Mouse (Mus musculus): Measurements from ENCODE around the gene Kcnk1. TPM values are rescaled to one million over a fixed set of nuclear protein-coding genes. Genes with fewer than 3 reads are reported as not detected.

Kcnk1 gene
- polyA plus RNA-seq, 1 experiment from 2014 or later: 2.4 TPM

GRCm38 (mm10) chr8:125996980-125997379 lies 2.0 kb downstream of the Kcnk1 start:
- H3K9me3 ChIP-seq (replicated peaks): no peaks in the 10 kb centered on the region
- peaks cover 63% of the 10 kb centered on the region for H3K27me3 ChIP-seq
- no peak overlapping the region for H3K4me3 ChIP-seq
- WGBS: 38% methylated on average over 6 of the region's 6 CpGs
- H3K4me2 ChIP-seq: no peak overlapping the region; the same call in 1 of the 2 replicates
- H3K4me1 ChIP-seq (replicated peaks): peaks cover 13% of the 10 kb centered on the region
- ATAC-seq (replicated peaks; ENCODE audit: insufficient number of reproducible peaks, insufficient read depth, low FRiP score, low read depth): no peak
- H3K9ac ChIP-seq: no peak overlapping the region
- no peaks in the 10 kb centered on the region for H3K36me3 ChIP-seq
- H3K27ac ChIP-seq: no peak overlapping the region

GRCm38 (mm10) chr8:125997550-125997949 lies 2.6 kb downstream of the Kcnk1 start:
- no peak for ATAC-seq (replicated peaks; ENCODE audit: insufficient number of reproducible peaks, insufficient read depth, low FRiP score, low read depth)
- H3K9ac ChIP-seq: no peak overlapping the region
- peaks cover 13% of the 10 kb centered on the region for H3K4me1 ChIP-seq (replicated peaks)
- H3K4me2 ChIP-seq: no peak overlapping the region; the same call in 1 of the 2 replicates
- H3K4me3 ChIP-seq: no peak overlapping the region
- no peaks in the 10 kb centered on the region for H3K9me3 ChIP-seq (replicated peaks)
- no peaks in the 10 kb centered on the region for H3K36me3 ChIP-seq
- WGBS: 73% methylated on average over 5 of the region's 5 CpGs
- H3K27ac ChIP-seq: no peak overlapping the region
- H3K27me3 ChIP-seq: peaks cover 57% of the 10 kb centered on the region

DNA sequence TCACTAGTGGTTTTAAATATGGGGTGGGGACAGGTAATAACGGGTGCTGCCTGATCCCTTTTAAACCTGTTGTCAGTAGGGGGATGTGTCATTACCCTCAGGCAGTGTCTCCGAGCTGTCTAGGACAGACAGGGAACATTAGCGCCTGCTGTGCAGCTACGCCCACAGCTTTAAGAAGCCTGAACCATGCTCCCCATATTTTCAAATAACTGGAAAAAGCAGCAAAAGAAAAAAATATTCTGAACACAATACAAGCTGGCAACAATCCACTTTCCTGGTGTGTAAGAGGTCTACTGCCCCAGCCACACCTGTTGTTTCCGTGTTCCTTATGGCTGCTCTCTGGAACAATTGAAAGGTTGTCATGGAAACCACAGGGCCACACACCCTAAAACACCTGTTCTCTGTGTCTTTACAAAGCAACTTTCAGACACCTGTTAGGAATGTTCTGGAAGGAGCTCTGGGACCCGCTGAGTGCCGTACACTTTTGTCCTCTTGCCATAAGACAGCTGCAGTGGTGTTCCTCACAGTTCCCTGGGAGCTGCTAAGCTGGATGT lies 4.9 kb downstream of the Kcnk1 start:
- no peaks in the 10 kb centered on the region for H3K9me3 ChIP-seq (replicated peaks)
- no peak overlapping the region for H3K4me2 ChIP-seq
- H3K9ac ChIP-seq: no peak overlapping the region
- WGBS: 75% methylated on average over 7 of the region's 7 CpGs
- peaks cover 37% of the 10 kb centered on the region for H3K27me3 ChIP-seq
- H3K36me3 ChIP-seq: no peaks in the 10 kb centered on the region
- H3K27ac ChIP-seq: no peak overlapping the region
- no peak overlapping the region for H3K4me3 ChIP-seq
- no peak for ATAC-seq (replicated peaks; ENCODE audit: insufficient number of reproducible peaks, insufficient read depth, low FRiP score, low read depth)
- H3K4me1 ChIP-seq (replicated peaks): peaks cover 16% of the 10 kb centered on the region

DNA sequence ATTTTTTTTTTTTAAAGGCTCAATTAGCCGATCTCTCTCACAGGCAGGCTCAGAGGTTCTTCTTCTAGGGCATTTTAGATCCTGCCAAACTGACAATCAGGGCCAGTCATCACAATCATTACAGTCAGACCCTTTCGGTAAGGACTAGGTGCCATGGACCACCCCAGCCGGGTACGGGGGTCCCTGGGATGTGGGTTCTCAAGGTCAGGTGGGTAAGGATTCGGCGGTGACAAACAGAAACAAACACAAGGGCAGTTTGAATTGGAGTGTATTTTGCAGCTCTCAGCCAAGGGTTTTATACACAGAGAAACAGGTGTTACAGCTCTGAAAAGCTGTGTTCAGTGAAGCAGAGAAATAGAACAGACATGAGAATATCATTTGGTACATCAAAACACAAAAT lies 8.6 kb downstream of the Kcnk1 start:
- WGBS: 89% methylated on average over 6 of the region's 6 CpGs
- 0 out of 2 replicates have a peak, but pooled peaks cover 4% of the 10 kb centered on the region for H3K4me1 ChIP-seq (replicated peaks)

GRCm38 (mm10) chr8:126004953-126005352 lies 10.0 kb downstream of the Kcnk1 start:
- ATAC-seq (replicated peaks; ENCODE audit: insufficient number of reproducible peaks, insufficient read depth, low FRiP score, low read depth): no peak
- Histone ChIP-seq H3K4me3 (no peak overlapping the region), H3K27ac (no peak overlapping the region), H3K9ac (no peak overlapping the region), H3K9me3 (replicated peaks) (no peaks in the 10 kb centered on the region), H3K36me3 (no peaks in the 10 kb centered on the region), H3K27me3 (no peaks in the 10 kb centered on the region), H3K4me2 (no peak overlapping the region), H3K4me1 (replicated peaks) (0 out of 2 replicates have a peak, but pooled peaks cover 4% of the 10 kb centered on the region)
- WGBS: 65% methylated on average over 7 of the region's 7 CpGs

More for the DNA sequence above, 8.6 kb downstream of the Kcnk1 start:
- Histone ChIP-seq H3K27ac (no peak overlapping the region), H3K4me2 (no peak overlapping the region), H3K4me3 (no peak overlapping the region), H3K36me3 (no peaks in the 10 kb centered on the region), H3K9ac (no peak overlapping the region), H3K9me3 (replicated peaks) (no peaks in the 10 kb centered on the region), H3K27me3 (peaks cover 1% of the 10 kb centered on the region; the same call in 1 of the 2 replicates)
- no peak for ATAC-seq (replicated peaks; ENCODE audit: insufficient number of reproducible peaks, insufficient read depth, low FRiP score, low read depth)

GRCm38 (mm10) chr8:126006310-126006990 lies 11.5 kb downstream of the Kcnk1 start:
- Histone ChIP-seq H3K9ac (no peak overlapping the region), H3K27ac (no peak overlapping the region), H3K4me1 (replicated peaks) (0 out of 2 replicates have a peak, but pooled peaks cover 4% of the 10 kb centered on the region), H3K4me3 (no peak overlapping the region), H3K36me3 (no peaks in the 10 kb centered on the region), H3K27me3 (no peaks in the 10 kb centered on the region), H3K4me2 (no peak overlapping the region), H3K9me3 (replicated peaks) (no peaks in the 10 kb centered on the region)
- no peak for ATAC-seq (replicated peaks; ENCODE audit: insufficient number of reproducible peaks, insufficient read depth, low FRiP score, low read depth)
- 71% methylated on average over 11 of the region's 11 CpGs for WGBS

DNA sequence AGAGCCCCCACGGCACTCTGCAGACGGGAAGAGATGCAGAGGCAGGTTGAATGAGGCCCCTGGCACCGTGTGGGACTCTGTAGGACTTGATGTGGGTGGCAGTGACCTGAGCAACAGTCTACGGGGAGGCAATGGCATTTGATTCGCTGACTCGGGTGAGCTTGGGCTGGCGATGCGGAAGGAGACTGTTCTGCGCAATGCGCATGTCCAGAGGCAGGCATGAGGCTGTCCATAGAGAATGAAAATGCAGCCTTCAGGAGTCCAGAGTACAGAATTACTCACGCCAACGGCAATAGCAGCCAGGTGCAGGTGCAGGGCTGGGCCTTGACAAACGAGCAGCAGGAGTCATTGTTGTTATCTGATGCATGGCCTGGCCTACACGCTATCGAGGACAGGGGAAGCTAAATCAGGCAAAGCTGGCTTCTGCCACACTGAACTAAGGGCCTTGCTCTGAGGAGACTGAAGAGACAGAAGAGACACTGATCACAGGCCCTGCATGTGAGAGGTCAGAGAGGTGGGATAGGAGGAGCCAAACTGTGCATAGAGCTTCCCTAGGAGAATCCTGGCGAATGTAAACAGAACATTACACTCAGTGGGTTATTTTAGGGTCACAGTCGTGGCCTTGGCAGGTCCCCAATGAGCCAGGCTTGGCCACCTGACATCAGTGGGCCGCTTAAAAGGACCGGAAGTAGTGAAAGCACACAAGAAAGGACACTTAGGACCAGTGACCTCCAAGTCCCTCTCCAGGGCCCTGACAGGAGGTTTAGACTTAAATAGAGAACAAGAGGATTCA lies 12.8 kb downstream of the Kcnk1 start:
- H3K4me1 ChIP-seq (replicated peaks): 0 out of 2 replicates have a peak, but pooled peaks cover 3% of the 10 kb centered on the region
- H3K4me3 ChIP-seq: no peak overlapping the region
- no peak overlapping the region for H3K9ac ChIP-seq
- WGBS: 73% methylated on average over 19 of the region's 19 CpGs
- ATAC-seq (replicated peaks; ENCODE audit: insufficient number of reproducible peaks, insufficient read depth, low FRiP score, low read depth): no peak
- H3K4me2 ChIP-seq: no peak overlapping the region
- H3K9me3 ChIP-seq (replicated peaks): no peaks in the 10 kb centered on the region
- H3K27me3 ChIP-seq: no peaks in the 10 kb centered on the region
- H3K27ac ChIP-seq: no peak overlapping the region
- no peaks in the 10 kb centered on the region for H3K36me3 ChIP-seq

DNA sequence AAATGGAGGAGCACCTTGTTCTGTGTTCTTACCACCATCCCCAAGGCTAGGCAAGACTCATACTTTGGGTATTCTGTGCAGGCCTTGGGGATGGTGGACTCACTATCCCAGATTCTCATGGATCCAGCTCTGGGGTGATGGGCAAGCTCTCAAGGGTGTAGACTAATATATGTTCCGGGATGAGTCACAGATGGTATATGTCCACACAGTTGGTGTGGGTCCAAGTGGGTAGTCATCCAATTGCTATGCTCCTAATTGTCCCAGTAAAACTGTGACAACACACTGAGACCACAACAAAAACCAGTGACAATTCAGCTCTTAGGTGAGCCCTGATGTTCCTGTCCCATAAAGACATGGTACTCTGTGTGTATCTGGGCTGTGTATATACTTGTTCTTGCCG lies 14.0 kb downstream of the Kcnk1 start:
- Histone ChIP-seq H3K9me3 (replicated peaks) (no peaks in the 10 kb centered on the region), H3K36me3 (no peaks in the 10 kb centered on the region), H3K9ac (no peak overlapping the region), H3K4me1 (replicated peaks) (no peaks in the 10 kb centered on the region), H3K27ac (no peak overlapping the region), H3K4me3 (no peak overlapping the region), H3K27me3 (no peaks in the 10 kb centered on the region), H3K4me2 (no peak overlapping the region)
- 87% methylated on average over 2 of the region's 2 CpGs for WGBS
- ATAC-seq (replicated peaks; ENCODE audit: insufficient number of reproducible peaks, insufficient read depth, low FRiP score, low read depth): no peak

GRCm38 (mm10) chr8:126010900-126011299 lies 15.9 kb downstream of the Kcnk1 start:
- no peak overlapping the region for H3K4me2 ChIP-seq
- H3K27me3 ChIP-seq: no peaks in the 10 kb centered on the region
- no peak overlapping the region for H3K27ac ChIP-seq
- H3K4me3 ChIP-seq: no peak overlapping the region
- no peak for ATAC-seq (replicated peaks; ENCODE audit: insufficient number of reproducible peaks, insufficient read depth, low FRiP score, low read depth)
- H3K4me1 ChIP-seq (replicated peaks): no peaks in the 10 kb centered on the region
- H3K36me3 ChIP-seq: no peaks in the 10 kb centered on the region
- 67% methylated on average over 3 of the region's 3 CpGs for WGBS
- H3K9ac ChIP-seq: no peak overlapping the region
- H3K9me3 ChIP-seq (replicated peaks): no peaks in the 10 kb centered on the region

- WGBS: 79% methylated on average over 6 of the region's 6 CpGs
- no peaks in the 10 kb centered on the region for H3K4me1 ChIP-seq (replicated peaks)
- no peak overlapping the region for H3K4me3 ChIP-seq
- ATAC-seq (replicated peaks; ENCODE audit: insufficient number of reproducible peaks, insufficient read depth, low FRiP score, low read depth): no peak
- H3K9ac ChIP-seq: no peak overlapping the region
- H3K4me2 ChIP-seq: no peak overlapping the region
- no peaks in the 10 kb centered on the region for H3K27me3 ChIP-seq
- no peaks in the 10 kb centered on the region for H3K36me3 ChIP-seq
- no peak overlapping the region for H3K27ac ChIP-seq
- H3K9me3 ChIP-seq (replicated peaks): no peaks in the 10 kb centered on the region
Measured at GRCm38 (mm10) chr8:126012334-126012733, 17.4 kb downstream of the Kcnk1 start.

DNA sequence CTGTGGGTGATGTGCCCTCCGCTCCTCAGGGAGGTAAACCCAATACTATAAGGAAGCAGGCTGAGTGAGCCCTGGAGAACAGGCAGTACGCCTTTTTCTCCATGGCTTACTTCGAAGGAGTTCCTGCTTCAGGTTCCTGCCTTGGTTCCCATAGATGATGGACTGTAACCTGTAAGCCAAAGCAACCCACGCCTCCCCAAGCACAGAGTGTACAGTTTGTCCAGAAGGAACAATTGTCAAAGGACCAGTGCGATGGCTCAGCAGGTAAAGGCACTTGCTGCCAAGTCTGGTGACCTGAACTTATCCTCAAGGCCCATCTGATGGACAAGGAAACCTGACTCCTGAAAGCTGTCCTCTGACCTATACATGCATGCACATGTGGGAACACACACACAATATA lies 18.7 kb downstream of the Kcnk1 start:
- H3K27ac ChIP-seq: no peak overlapping the region
- 91% methylated on average over 5 of the region's 5 CpGs for WGBS

More for the DNA sequence above, 18.7 kb downstream of the Kcnk1 start:
- Histone ChIP-seq H3K4me2 (no peak overlapping the region), H3K27me3 (no peaks in the 10 kb centered on the region), H3K9ac (no peak overlapping the region), H3K4me3 (no peak overlapping the region), H3K36me3 (no peaks in the 10 kb centered on the region), H3K4me1 (replicated peaks) (no peaks in the 10 kb centered on the region), H3K9me3 (replicated peaks) (no peaks in the 10 kb centered on the region)
- ATAC-seq (replicated peaks; ENCODE audit: insufficient number of reproducible peaks, insufficient read depth, low FRiP score, low read depth): no peak

Measured in heart, embryonic 15.5 days (tissue).